Mouse (Mus musculus) small intestine, adult 2 months (tissue): ENCODE measurements around the gene Stat5b.

Experiments used
- CTCF ChIP-seq: fragments of 200-500 bp; IDR thresholded peaks from 2 replicates; pipeline ENCODE4 v1.5.1; 2012; ENCODE audit warnings: low read depth, mild to moderate bottlenecking, control low read depth, inconsistent platforms, low read length, moderate library complexity, mixed read lengths; ENCODE audit not compliant: insufficient replicate concordance, insufficient read length; ENCODE audit errors: extremely low read depth
- POLR2A ChIP-seq: fragments of 200-500 bp; IDR thresholded peaks from 2 replicates; pipeline ENCODE4 v1.6.1; 2012; ENCODE audit warnings: low read depth, mild to moderate bottlenecking, control low read depth, inconsistent platforms, low read length, moderate library complexity

GRCm38 (mm10) chr11:100754021-100754692 lies 96.4 kb downstream of the Stat5b start:
- TF ChIP-seq POLR2A: no peak
- TF ChIP-seq CTCF: no peak
